Mouse (Mus musculus): ENCODE results near the gene Chd6. TPM values are rescaled to one million over a fixed set of nuclear protein-coding genes. Genes with fewer than 3 reads are reported as not detected.

The Chd6 gene
- 36.9 and 40.8 TPM in 2 replicates for polyA plus RNA-seq (2015; fragmentation: Nextera tagmentation; extraction: Ambion mirVana)

DNA sequence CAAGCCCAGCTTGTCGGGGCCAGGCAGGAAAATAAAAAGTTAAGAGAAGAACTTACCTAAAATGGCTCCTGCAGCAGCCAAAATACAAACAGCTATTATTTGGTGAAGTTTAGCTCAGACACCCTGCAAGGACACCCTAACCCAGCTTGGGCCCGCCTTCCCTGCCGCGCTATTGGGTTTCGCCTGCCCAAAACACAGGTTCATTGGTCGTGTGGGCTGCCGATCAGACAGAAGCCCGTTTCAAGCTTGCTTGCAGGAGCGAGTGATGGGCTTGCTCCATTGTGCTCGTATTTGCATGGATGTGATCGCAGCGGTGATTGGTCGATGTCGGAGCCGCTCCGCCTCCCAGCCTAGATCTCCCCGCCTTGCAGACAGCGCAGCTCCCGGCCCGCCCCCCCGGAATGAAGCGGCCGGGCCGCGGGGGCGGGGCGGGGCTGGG lies at the start of gene Chd6:
Gene Chd6, minus strand, starts transcription at position 143 of the 439 bp plus-strand sequence.
- Histone ChIP-seq H3K4me1 (peaks cover 26% of the 10 kb centered on the region), H3K4me2 (peak within 1 kb of the TSS; percentile 70), H3K36me3 (replicated peaks) (no peaks in the 10 kb centered on the region), H3K27me3 (replicated peaks) (no peaks in the 10 kb centered on the region), H3K9me3 (no peaks in the 10 kb centered on the region), H3K27ac (peak within 1 kb of the TSS; percentile 94), H3K9ac (peak within 1 kb of the TSS; percentile 89), H3K4me3 (peak within 1 kb of the TSS; percentile 77)
- ATAC-seq (replicated peaks): peak; percentile 99
- under 1% methylated on average over 23 of the region's 27 CpGs for WGBS

DNA sequence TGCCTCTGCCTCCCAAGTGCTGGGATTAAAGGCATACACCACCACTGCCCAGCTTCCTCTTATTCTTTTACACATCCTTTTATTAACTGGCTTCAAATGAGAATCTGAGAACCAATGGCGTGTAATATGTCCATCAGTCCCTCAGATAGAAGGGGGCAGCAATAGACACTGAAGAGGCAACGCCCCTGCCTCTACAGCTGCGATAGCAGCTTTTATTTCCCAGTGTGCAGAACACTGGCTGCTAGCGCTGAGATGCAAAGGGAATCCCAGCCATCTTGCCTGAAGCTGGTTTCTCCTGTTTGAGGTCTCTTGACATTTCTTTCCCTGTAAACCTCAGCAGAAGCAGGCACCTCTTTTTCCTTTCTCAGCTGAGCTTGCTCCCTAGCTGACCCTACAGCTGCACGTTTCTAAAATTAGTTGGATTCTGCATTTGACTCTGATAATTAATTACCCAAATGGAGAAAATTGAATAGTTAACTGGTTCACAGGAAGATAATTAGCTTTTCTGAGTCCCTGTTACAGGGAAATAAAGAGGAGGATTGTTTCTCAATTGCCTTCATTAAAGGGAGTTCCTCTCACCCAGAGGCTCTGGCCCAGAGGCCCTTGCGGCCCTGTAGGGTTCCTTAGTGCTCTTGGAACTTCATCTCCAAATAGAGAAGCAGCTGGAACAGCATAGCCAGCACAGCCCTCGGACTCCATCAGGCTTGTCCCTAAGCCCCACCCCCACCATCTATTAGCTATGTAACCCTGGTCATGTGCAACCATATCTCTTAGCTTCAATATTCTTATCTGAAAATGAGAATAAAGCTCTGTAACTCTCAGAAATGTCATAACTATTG lies 41.3 kb upstream of the Chd6 start:
- Histone ChIP-seq H3K27ac (peak overlapping the region; percentile 58), H3K4me3 (no peak overlapping the region), H3K4me2 (no peak overlapping the region), H3K4me1 (peaks cover 15% of the 10 kb centered on the region), H3K27me3 (replicated peaks) (no peaks in the 10 kb centered on the region), H3K9ac (no peak overlapping the region), H3K36me3 (replicated peaks) (no peaks in the 10 kb centered on the region), H3K9me3 (no peaks in the 10 kb centered on the region)
- 52% methylated on average over 7 of the region's 7 CpGs for WGBS
- ATAC-seq (replicated peaks): no peak

DNA sequence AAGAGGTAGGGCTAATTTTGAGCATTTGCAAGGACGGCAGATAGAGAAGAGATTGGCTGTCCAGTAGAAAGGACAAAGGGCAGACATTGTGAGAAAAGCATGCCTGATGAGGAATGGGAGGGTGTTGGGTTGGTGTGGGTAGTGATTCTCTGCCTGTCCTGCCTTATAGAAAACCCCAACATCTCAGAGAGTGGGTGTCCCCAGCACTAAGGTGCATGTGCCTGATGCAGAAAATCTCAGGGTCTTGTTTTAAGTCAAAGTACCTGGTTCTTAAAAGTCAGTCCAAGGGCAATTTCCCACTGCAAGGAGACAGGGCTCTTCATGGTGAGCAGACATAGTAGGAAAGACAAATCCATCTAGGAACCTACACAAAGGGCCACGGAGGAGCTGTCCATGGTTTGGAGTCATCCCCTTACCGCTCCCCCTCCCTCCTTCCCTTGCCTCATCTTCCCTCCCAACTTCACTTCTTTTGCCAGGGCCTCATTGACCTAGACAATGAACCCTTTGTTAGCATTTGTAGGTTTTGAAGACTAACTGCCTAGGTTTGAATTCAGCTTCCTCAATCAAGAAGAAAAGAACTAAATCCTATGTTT lies 39.6 kb upstream of the Chd6 start:
- H3K36me3 ChIP-seq (replicated peaks): no peaks in the 10 kb centered on the region
- H3K4me3 ChIP-seq: no peak overlapping the region
- H3K9ac ChIP-seq: no peak overlapping the region
- H3K4me2 ChIP-seq: no peak overlapping the region
- WGBS: 41% methylated on average over 3 of the region's 3 CpGs
- no peaks in the 10 kb centered on the region for H3K9me3 ChIP-seq
- peaks cover 15% of the 10 kb centered on the region for H3K4me1 ChIP-seq
- H3K27me3 ChIP-seq (replicated peaks): no peaks in the 10 kb centered on the region
- H3K27ac ChIP-seq: peak overlapping the region; percentile 79
- ATAC-seq (replicated peaks): peak; percentile 51; the same call in 1 of the 2 replicates

DNA sequence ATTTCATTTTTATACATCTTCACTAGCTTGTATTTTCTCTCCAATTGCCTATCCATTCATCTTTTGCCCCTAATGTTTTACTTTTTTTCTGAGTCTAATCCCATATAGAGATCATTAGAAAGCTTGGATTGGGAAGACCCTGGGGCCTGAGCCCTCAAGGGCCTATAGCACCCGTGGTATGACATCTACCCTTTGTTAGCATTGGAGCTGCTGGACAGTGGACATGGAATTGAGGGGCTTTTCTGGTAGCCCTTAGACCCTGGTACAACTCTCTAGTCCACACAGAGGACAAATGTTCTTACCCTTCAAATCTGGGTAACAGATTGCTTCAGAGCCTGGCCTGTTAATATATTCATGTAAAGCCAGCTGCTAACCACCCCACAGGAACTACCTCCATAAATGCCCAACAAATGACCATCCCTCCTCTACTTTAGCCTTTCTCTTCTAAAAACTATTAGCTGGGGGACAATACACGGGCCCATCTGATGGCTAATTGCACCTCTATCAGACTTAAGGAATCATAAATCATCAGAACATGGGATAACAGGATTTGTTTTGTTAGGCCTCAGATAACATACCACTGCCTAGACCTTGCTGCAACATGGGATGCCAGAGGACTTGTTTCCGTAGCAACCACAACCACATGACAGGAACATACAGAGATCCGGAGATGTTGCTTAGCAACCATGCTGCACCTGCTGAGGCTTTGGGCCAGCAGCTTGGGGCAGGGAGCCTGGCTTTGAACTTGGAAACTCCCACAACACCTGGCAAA lies 39.0 kb upstream of the Chd6 start:
- Histone ChIP-seq H3K27ac (peak overlapping the region; percentile 79), H3K9me3 (no peaks in the 10 kb centered on the region), H3K4me2 (no peak overlapping the region), H3K4me3 (no peak overlapping the region), H3K27me3 (replicated peaks) (no peaks in the 10 kb centered on the region), H3K36me3 (replicated peaks) (no peaks in the 10 kb centered on the region), H3K9ac (no peak overlapping the region), H3K4me1 (peaks cover 15% of the 10 kb centered on the region)
- WGBS: 38% methylated on average over 4 of the region's 4 CpGs
- ATAC-seq (replicated peaks): peak; percentile 94

DNA sequence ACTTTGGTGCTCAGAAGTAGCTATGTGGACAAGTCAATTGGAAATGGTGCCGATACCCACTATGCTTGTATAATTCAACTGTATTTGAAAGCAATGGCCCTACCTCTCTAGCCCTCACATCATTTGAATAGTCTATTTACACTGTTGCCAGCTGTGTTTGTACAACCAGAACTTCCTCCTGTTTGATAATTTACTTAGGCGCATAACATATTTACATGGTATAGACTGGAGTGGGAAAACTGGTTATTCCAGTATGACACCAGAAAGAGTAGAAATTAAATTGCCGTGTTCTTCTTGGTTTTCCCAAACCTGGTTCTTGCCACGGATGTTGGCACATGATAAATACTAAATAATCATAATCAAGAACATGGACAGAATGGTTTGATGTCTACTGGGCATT lies 35.9 kb upstream of the Chd6 start:
- Histone ChIP-seq H3K27me3 (replicated peaks) (no peaks in the 10 kb centered on the region), H3K36me3 (replicated peaks) (no peaks in the 10 kb centered on the region), H3K9me3 (no peaks in the 10 kb centered on the region), H3K9ac (no peak overlapping the region), H3K4me3 (no peak overlapping the region), H3K27ac (no peak overlapping the region), H3K4me1 (peaks cover 15% of the 10 kb centered on the region), H3K4me2 (no peak overlapping the region)
- no peak for ATAC-seq (replicated peaks)
- 92% methylated on average over 4 of the region's 4 CpGs for WGBS

DNA sequence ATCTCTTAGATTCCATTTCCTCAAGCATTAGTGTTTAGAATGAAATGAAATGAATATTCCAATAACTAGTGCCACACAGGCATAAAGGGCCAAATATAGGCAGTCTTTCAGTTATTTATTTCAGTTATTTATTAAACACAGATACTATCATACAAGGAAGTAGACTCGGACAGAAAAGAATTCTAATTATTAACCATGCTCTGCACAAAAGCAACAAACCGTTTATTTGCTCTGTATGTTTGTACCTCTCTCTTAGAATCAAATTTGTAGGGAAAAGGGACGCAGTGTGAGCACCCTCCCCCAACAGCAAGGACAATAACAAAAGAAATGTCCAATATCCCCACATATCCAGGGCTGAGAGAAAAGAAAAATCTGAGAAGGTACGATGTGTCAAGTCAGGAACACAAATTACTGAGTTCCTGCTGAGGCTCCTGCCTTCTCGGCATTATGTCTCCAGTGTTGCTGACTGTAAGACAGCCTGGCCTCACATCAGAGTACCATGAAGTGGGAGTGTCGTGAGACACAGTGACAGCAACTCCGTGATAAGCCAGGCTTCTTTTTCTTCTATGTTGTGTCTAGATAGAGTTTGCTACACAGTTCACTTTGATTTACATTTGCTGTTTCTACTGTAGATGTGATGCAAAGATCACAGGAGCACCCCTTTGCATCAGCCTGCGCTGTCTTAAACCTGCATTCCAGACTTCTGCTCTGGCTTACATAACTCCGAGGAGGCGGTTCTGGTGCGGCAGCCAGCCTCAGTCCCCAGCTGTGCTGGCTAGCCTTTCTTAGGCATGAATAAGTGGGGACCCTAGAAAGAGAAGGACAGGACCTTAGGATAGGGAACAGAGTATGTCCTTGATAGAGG lies 30.0 kb upstream of the Chd6 start:
- no peaks in the 10 kb centered on the region for H3K27me3 ChIP-seq (replicated peaks)
- 69% methylated on average over 11 of the region's 11 CpGs for WGBS
- H3K9ac ChIP-seq: no peak overlapping the region
- no peaks in the 10 kb centered on the region for H3K4me1 ChIP-seq
- H3K27ac ChIP-seq: no peak overlapping the region
- no peak overlapping the region for H3K4me2 ChIP-seq
- no peak for ATAC-seq (replicated peaks)
- H3K36me3 ChIP-seq (replicated peaks): no peaks in the 10 kb centered on the region
- no peak overlapping the region for H3K4me3 ChIP-seq
- no peaks in the 10 kb centered on the region for H3K9me3 ChIP-seq

DNA sequence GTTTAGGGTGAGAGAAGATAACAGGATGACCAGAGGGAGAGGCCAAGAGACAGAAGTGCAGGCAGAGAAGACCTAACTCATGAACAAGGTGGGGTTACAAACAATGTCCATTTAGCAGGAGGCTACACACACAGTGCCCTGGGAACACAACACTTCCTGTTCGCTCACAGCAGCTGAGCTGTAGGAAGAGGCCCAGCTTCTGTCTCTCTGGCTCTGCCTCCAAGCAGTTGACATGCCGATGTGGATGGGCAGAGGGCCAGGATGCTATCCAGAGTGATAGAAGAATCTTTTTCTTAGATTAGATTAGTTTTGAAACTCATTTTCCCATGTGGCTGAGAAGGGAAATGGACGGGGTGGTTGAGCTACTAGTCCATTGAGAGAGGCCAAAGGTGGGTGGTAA lies 28.1 kb upstream of the Chd6 start:
- no peaks in the 10 kb centered on the region for H3K4me1 ChIP-seq
- H3K36me3 ChIP-seq (replicated peaks): no peaks in the 10 kb centered on the region
- no peaks in the 10 kb centered on the region for H3K27me3 ChIP-seq (replicated peaks)
- no peak overlapping the region for H3K4me3 ChIP-seq
- H3K27ac ChIP-seq: no peak overlapping the region
- 76% methylated on average over 3 of the region's 3 CpGs for WGBS
- no peak overlapping the region for H3K4me2 ChIP-seq
- H3K9ac ChIP-seq: no peak overlapping the region
- no peaks in the 10 kb centered on the region for H3K9me3 ChIP-seq
- no peak for ATAC-seq (replicated peaks)

DNA sequence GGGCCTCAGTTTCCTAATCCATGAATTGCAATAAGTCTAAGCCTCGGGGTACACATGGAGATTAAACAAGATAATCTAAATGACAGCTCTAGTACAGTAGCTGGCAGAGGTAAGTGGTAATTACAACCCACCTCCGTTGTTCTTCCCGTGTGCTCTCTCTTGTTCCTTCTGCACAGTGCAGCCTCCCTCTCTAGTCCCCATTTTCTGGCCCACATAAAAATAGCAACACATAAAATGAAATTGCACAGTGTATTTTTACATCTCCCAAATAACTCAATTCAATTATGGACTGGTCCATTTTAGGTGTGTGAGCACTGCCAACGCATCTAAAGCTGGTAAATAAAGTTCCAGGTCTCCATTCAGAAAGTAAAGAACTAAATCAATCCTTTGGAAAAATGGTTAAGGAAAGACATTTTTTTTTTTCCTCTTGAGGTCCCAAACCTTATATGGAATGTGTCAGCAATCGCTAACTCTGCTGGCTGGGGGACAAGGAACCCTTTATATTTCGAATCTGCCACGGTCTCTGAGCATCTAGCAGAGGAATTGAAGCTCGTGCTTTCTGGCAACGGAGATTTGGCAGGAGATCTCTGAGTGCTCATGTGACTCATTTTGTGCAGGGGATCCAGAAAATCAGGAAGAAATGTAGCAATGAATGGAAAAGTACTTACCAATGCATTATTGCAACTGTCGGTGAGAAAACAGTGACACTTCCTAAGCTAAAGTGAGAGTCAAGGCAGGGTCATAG lies 19.7 kb upstream of the Chd6 start:
- no peak for ATAC-seq (replicated peaks)
- H3K27me3 ChIP-seq (replicated peaks): no peaks in the 10 kb centered on the region
- 60% methylated on average over 10 of the region's 10 CpGs for WGBS
- H3K4me1 ChIP-seq: no peaks in the 10 kb centered on the region
- H3K4me3 ChIP-seq: no peak overlapping the region
- H3K9ac ChIP-seq: no peak overlapping the region
- H3K27ac ChIP-seq: no peak overlapping the region
- H3K36me3 ChIP-seq (replicated peaks): no peaks in the 10 kb centered on the region
- no peaks in the 10 kb centered on the region for H3K9me3 ChIP-seq
- no peak overlapping the region for H3K4me2 ChIP-seq

DNA sequence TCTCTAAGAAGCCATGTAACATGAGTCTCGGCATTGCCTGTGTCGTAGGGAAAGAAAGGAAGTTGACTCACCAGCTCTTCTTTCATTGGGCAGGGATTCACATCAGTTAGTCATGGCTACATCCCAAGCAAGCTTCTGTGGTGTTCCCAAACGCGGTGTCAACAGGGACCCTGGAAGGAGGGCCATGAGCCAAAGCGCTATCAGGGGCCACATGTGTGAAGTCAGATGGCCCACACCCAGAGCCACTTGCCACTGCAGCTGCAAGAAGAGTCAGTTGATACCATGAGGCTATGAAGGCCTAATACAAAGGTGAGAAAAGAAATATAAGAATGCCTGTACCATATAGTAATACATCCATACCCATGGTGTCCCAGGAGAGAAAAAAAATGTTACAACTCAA lies 3.1 kb upstream of the Chd6 start:
- Histone ChIP-seq H3K9ac (no peak overlapping the region), H3K4me2 (no peak overlapping the region), H3K4me1 (peaks cover 20% of the 10 kb centered on the region), H3K27me3 (replicated peaks) (no peaks in the 10 kb centered on the region), H3K9me3 (no peaks in the 10 kb centered on the region), H3K36me3 (replicated peaks) (no peaks in the 10 kb centered on the region), H3K4me3 (no peak overlapping the region), H3K27ac (no peak overlapping the region)
- 85% methylated on average over 5 of the region's 5 CpGs for WGBS
- no peak for ATAC-seq (replicated peaks)

DNA sequence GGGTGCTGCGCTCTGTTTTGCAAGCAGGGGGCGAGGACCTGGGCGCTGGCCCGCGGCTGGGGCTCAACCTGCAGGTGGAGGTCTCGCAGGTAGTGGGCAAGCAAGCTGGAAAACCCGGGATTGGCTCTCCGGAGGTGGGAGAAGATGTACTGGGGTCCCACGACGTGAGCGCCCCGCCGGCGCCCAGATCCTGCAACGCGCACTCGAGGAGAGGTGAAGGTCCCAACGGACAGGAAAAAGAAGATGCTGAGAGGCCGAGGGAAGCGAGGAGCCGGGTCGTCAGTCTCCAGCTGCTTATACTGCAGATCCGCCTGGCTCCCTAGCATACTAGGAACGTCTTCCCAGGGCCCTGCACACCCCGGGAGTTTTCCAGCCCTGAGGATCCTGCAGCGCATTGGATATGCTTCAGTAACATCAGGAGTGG lies 535 bp upstream of the Chd6 start:
- Histone ChIP-seq H3K4me3 (peak overlapping the region; percentile 77), H3K9ac (peak overlapping the region; percentile 69), H3K27ac (peak overlapping the region; percentile 91), H3K27me3 (replicated peaks) (no peaks in the 10 kb centered on the region), H3K9me3 (no peaks in the 10 kb centered on the region), H3K4me1 (peaks cover 26% of the 10 kb centered on the region), H3K36me3 (replicated peaks) (no peaks in the 10 kb centered on the region), H3K4me2 (peak overlapping the region; percentile 70)
- ATAC-seq (replicated peaks): peak; percentile 76
- WGBS: under 1% methylated on average over 26 of the region's 26 CpGs
